9 mouse cellular contexts compared by ENCODE assay signal in the genomic region with DNA sequence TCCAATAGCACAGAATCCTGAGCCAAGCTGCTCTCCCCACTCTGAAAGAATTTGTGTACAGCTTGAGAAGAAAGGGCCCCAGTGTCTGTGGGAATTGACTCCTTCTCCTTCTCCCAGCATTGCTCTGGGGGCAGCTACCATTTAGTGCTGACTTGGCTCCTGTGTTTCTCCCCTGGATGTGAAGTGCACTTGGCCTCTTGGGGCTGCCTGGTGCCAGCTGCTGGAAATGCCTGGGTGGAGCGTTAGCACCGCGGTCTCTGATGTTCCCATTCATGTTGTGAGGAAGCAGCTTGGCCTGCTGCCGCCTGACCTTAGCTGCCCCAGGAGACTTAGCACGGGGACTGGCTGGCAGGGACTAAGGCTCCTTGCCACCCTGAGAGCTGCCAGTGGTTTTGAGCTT. TPM values are rescaled to one million over a fixed set of nuclear protein-coding genes. Genes with fewer than 3 reads are reported as not detected.
DNase-seq lines count a peak whose midpoint lies in the region; ATAC-seq and TF ChIP-seq lines count a peak whose summit lies in the region.
"Had no signal": no experiment of that assay in that cellular context is flagged by ENCODE, and none has a peak within 500 bp of the region (broad histone marks: within the 10 kb centered on the region; RNA-seq: fewer than 3 reads in every experiment).

No protein-coding gene starts in this region.

- H3K4me3 ChIP-seq in embryonic facial prominence, embryonic 15.5 days (replicated peaks), result no peak overlapping the region
- H3K4me3 ChIP-seq in hindbrain, postnatal 0 days (ENCODE audit: low read length), result no peak overlapping the region
- H3K4me3 ChIP-seq in olfactory bulb, adult 2 months (ENCODE audit: insufficient read depth, low read depth, low read length), result no peak overlapping the region
- H3K4me3 ChIP-seq: limb, embryonic 13.5 days had no signal

- no peak for TF ChIP-seq CTCF in hindbrain, postnatal 0 days (IDR thresholded peaks at IDR 0.05; ENCODE audit: low read depth)
- TF ChIP-seq CTCF in olfactory bulb, adult 2 months (IDR thresholded peaks at IDR 0.05; ENCODE audit: insufficient read depth, low read depth, low read length), result no peak

- H3K4me2 ChIP-seq in embryonic facial prominence, embryonic 15.5 days (replicated peaks), result no peak overlapping the region
- no peak overlapping the region for H3K4me2 ChIP-seq in hindbrain, postnatal 0 days (ENCODE audit: low read depth, low read length)
- H3K4me2 ChIP-seq: limb, embryonic 13.5 days had no signal

- 0 out of 2 replicates have a peak, but pooled peaks have one; percentile 11 for ATAC-seq in embryonic facial prominence, embryonic 15.5 days (ENCODE audit: insufficient number of reproducible peaks, low FRiP score, low TSS enrichment, low read depth)
- peak; percentile 92 for ATAC-seq in hindbrain, postnatal 0 days

- TF ChIP-seq POLR2A in olfactory bulb, adult 2 months (IDR thresholded peaks at IDR 0.05; ENCODE audit: insufficient read depth, low read depth, low read length), result no peak

- DNase-seq in kidney, adult 11 months, result peak; percentile 59
- no peak for DNase-seq in kidney, postnatal 4 days
- DNase-seq in hindbrain, postnatal 0 days (ENCODE audit: low spot score), result peak; percentile 73
- DNase-seq in thymus, postnatal 14 days, result no peak
- DNase-seq in embryo, embryonic 10.5 days (ENCODE audit: low spot score), result no peak
- DNase-seq in embryo, embryonic 11 days, result no peak

- no peak overlapping the region for H3K9ac ChIP-seq in embryonic facial prominence, embryonic 15.5 days
- H3K9ac ChIP-seq in hindbrain, postnatal 0 days (replicated peaks; ENCODE audit: low read length), result no peak overlapping the region
- H3K9ac ChIP-seq: limb, embryonic 13.5 days had no signal

- no peaks in the 10 kb centered on the region for H3K4me1 ChIP-seq in embryonic facial prominence, embryonic 15.5 days
- no peaks in the 10 kb centered on the region for H3K4me1 ChIP-seq in hindbrain, postnatal 0 days (ENCODE audit: insufficient read depth, low read length)
- H3K4me1 ChIP-seq in olfactory bulb, adult 2 months (ENCODE audit: control insufficient read depth, insufficient read depth, low read length), result no peaks in the 10 kb centered on the region; the same call in 1 of the 2 replicates
- H3K4me1 ChIP-seq: limb, embryonic 13.5 days had no signal

- H3K36me3 ChIP-seq in embryonic facial prominence, embryonic 15.5 days, result peaks cover 100% of the 10 kb centered on the region
- peaks cover 96% of the 10 kb centered on the region for H3K36me3 ChIP-seq in hindbrain, postnatal 0 days (ENCODE audit: insufficient read depth, low read length)

- no peaks in the 10 kb centered on the region for H3K9me3 ChIP-seq in embryonic facial prominence, embryonic 15.5 days (replicated peaks)
- H3K9me3 ChIP-seq in hindbrain, postnatal 0 days (ENCODE audit: low read length), result no peaks in the 10 kb centered on the region
- H3K9me3 ChIP-seq: limb, embryonic 13.5 days had no signal

- H3K27me3 ChIP-seq in embryonic facial prominence, embryonic 15.5 days, result no peaks in the 10 kb centered on the region
- H3K27me3 ChIP-seq in hindbrain, postnatal 0 days (ENCODE audit: insufficient read depth, low read length), result no peaks in the 10 kb centered on the region
- H3K27me3 ChIP-seq: limb, embryonic 13.5 days had no signal

- WGBS in embryonic facial prominence, embryonic 15.5 days, result 90% methylated on average over 5 of the region's 5 CpGs
- 53% methylated on average over 5 of the region's 5 CpGs for WGBS in hindbrain, postnatal 0 days
- WGBS in olfactory bulb, adult 2 months, result 30% methylated on average over 5 of the region's 5 CpGs

- no peak overlapping the region for H3K27ac ChIP-seq in embryonic facial prominence, embryonic 15.5 days (replicated peaks)
- peak overlapping the region; percentile 64; the same call in 1 of the 2 replicates for H3K27ac ChIP-seq in hindbrain, postnatal 0 days
- peak overlapping the region; percentile 30; the same call in 1 of the 2 replicates for H3K27ac ChIP-seq in olfactory bulb, adult 2 months (ENCODE audit: insufficient read depth, low read depth, low read length)
- H3K27ac ChIP-seq: limb, embryonic 13.5 days had no signal

RNA-seq across cellular contexts. Expression of a gene that starts 12.0 kb away (rescaled TPM):
- polyA plus RNA-seq in embryonic facial prominence, embryonic 15.5 days (2015; fragmentation: Nextera tagmentation; extraction: Ambion mirVana), result 56.1 and 56.2 TPM in 2 replicates
- 59.1 and 60.8 TPM in 2 replicates for total RNA-seq in hindbrain, postnatal 0 days (2014; rRNA removed)
- polyA plus RNA-seq in hindbrain, postnatal 0 days (2015; fragmentation: Nextera tagmentation; extraction: Ambion mirVana), result 34.2 TPM in 2 replicates
- polyA plus RNA-seq in olfactory bulb, adult 2 months (2012; ENCODE audit: insufficient read depth, insufficient read length, low replicate concordance, missing spikeins), result not detected in 2 replicates

RNA-seq across cellular contexts. Expression of a gene that starts 14.4 kb away (rescaled TPM):
- polyA plus RNA-seq in embryonic facial prominence, embryonic 15.5 days (2015; fragmentation: Nextera tagmentation; extraction: Ambion mirVana), result 50.5 and 57.7 TPM in 2 replicates
- total RNA-seq in hindbrain, postnatal 0 days (2014; rRNA removed), result 41.9 and 45.4 TPM in 2 replicates
- polyA plus RNA-seq in hindbrain, postnatal 0 days (2015; fragmentation: Nextera tagmentation; extraction: Ambion mirVana), result 30.6 and 31.6 TPM in 2 replicates
- 165 TPM in 1 of 2 replicates, not detected in the other for polyA plus RNA-seq in olfactory bulb, adult 2 months (2012; ENCODE audit: insufficient read depth, insufficient read length, low replicate concordance, missing spikeins)

RNA-seq across cellular contexts. Expression of a gene that starts 14.5 kb away (rescaled TPM):
- polyA plus RNA-seq in embryonic facial prominence, embryonic 15.5 days (2015; fragmentation: Nextera tagmentation; extraction: Ambion mirVana), result 14.4 and 16.6 TPM in 2 replicates
- 20.8 TPM in 2 replicates for total RNA-seq in hindbrain, postnatal 0 days (2014; rRNA removed)
- 10.3 and 10.9 TPM in 2 replicates for polyA plus RNA-seq in hindbrain, postnatal 0 days (2015; fragmentation: Nextera tagmentation; extraction: Ambion mirVana)
- not detected in 2 replicates for polyA plus RNA-seq in olfactory bulb, adult 2 months (2012; ENCODE audit: insufficient read depth, insufficient read length, low replicate concordance, missing spikeins)

RNA-seq across cellular contexts. Expression of a gene that starts 39.6 kb away (rescaled TPM):
- 38.2 and 39.7 TPM in 2 replicates for polyA plus RNA-seq in embryonic facial prominence, embryonic 15.5 days (2015; fragmentation: Nextera tagmentation; extraction: Ambion mirVana)
- total RNA-seq in hindbrain, postnatal 0 days (2014; rRNA removed), result 84.3 and 90.4 TPM in 2 replicates
- polyA plus RNA-seq in hindbrain, postnatal 0 days (2015; fragmentation: Nextera tagmentation; extraction: Ambion mirVana), result 49.7 and 51.0 TPM in 2 replicates
- not detected in 2 replicates for polyA plus RNA-seq in olfactory bulb, adult 2 months (2012; ENCODE audit: insufficient read depth, insufficient read length, low replicate concordance, missing spikeins)

RNA-seq across cellular contexts. Expression of a gene that starts 43.4 kb away (rescaled TPM):
- 13.1 and 14.0 TPM in 2 replicates for polyA plus RNA-seq in embryonic facial prominence, embryonic 15.5 days (2015; fragmentation: Nextera tagmentation; extraction: Ambion mirVana)
- total RNA-seq in hindbrain, postnatal 0 days (2014; rRNA removed), result 20.6 and 20.7 TPM in 2 replicates
- polyA plus RNA-seq in hindbrain, postnatal 0 days (2015; fragmentation: Nextera tagmentation; extraction: Ambion mirVana), result 10.6 and 12.4 TPM in 2 replicates
- not detected in 2 replicates for polyA plus RNA-seq in olfactory bulb, adult 2 months (2012; ENCODE audit: insufficient read depth, insufficient read length, low replicate concordance, missing spikeins)

Comparison
In these comparisons a context has a peak if more than half of its experiments do, and no peak if none do; other contexts are left out.
1. DNase-seq: peak in kidney, adult 11 months (single experiment) and hindbrain, postnatal 0 days (single experiment); none in kidney, postnatal 4 days (0 of 2), thymus, postnatal 14 days (single experiment), embryo, embryonic 10.5 days (single experiment) and embryo, embryonic 11 days (single experiment).
2. RNA of a gene that starts 12.0 kb away (polyA plus RNA-seq): 56.1 to 56.2 TPM in embryonic facial prominence, embryonic 15.5 days and 34.2 TPM in hindbrain, postnatal 0 days; not detected in olfactory bulb, adult 2 months; every median in the first group is over 10 times any median in the second.